In genomic region chr7:99797911-99798647, GRCm38 (mm10) we compare ENCODE assay signal across 9 mouse cellular contexts. TPM values are rescaled to one million over a fixed set of nuclear protein-coding genes. Genes with fewer than 3 reads are reported as not detected.
A peak's percentile ranks its signal among the peaks of the same experiment; 100 is the strongest.
DNase-seq lines count a peak whose midpoint lies in the region; ATAC-seq and TF ChIP-seq lines count a peak whose summit lies in the region.
"Had no signal": no experiment of that assay in that cellular context is flagged by ENCODE, and none has a peak within 500 bp of the region (broad histone marks: within the 10 kb centered on the region; RNA-seq: fewer than 3 reads in every experiment).

No protein-coding gene starts in this region.

- no peak overlapping the region for H3K9ac ChIP-seq in forebrain, postnatal 0 days
- H3K9ac ChIP-seq in lung, embryonic 16.5 days (ENCODE audit: low read length): no peak overlapping the region

- no peak overlapping the region for H3K4me3 ChIP-seq in forebrain, postnatal 0 days (ENCODE audit: low read depth, low read length)
- H3K4me3 ChIP-seq in lung, embryonic 16.5 days (ENCODE audit: low read length): no peak overlapping the region

- H3K4me2 ChIP-seq in forebrain, postnatal 0 days (ENCODE audit: low read depth): no peak overlapping the region
- H3K4me2 ChIP-seq in lung, embryonic 16.5 days (ENCODE audit: low read depth, low read length): no peak overlapping the region

- no peaks in the 10 kb centered on the region for H3K4me1 ChIP-seq in forebrain, postnatal 0 days (ENCODE audit: insufficient read depth)
- H3K4me1 ChIP-seq in lung, embryonic 16.5 days (replicated peaks; ENCODE audit: control insufficient read depth, insufficient read depth, low read length): peaks cover 4% of the 10 kb centered on the region; the same call in 1 of the 2 replicates

- H3K27ac ChIP-seq in forebrain, postnatal 0 days (ENCODE audit: low read depth, low read length): no peak overlapping the region
- H3K27ac ChIP-seq in lung, embryonic 16.5 days (ENCODE audit: low read length): no peak overlapping the region

- ATAC-seq in cerebellum, adult (ENCODE audit: insufficient number of reproducible peaks, low FRiP score, low TSS enrichment): no peak
- ATAC-seq in forebrain, postnatal 0 days: peak; percentile 84
- ATAC-seq in lung, embryonic 16.5 days (ENCODE audit: low read depth): peak; percentile 66; the same call in 1 of the 2 replicates

- no peaks in the 10 kb centered on the region for H3K9me3 ChIP-seq in forebrain, postnatal 0 days (ENCODE audit: low read length)
- no peaks in the 10 kb centered on the region for H3K9me3 ChIP-seq in lung, embryonic 16.5 days (ENCODE audit: control insufficient read depth, low read length)

- peaks cover 4% of the 10 kb centered on the region; the same call in 1 of the 2 replicates for H3K27me3 ChIP-seq in forebrain, postnatal 0 days (ENCODE audit: insufficient read depth, low read length)
- 0 out of 2 replicates have a peak, but pooled peaks cover 2% of the 10 kb centered on the region for H3K27me3 ChIP-seq in lung, embryonic 16.5 days (ENCODE audit: control insufficient read depth, insufficient read depth, low read depth, low read length)

- TF ChIP-seq CTCF in forebrain, postnatal 0 days (IDR thresholded peaks at IDR 0.05; ENCODE audit: low read depth): peak; percentile 89

- 30% methylated on average over 6 of the region's 6 CpGs for WGBS in forebrain, postnatal 0 days
- WGBS in large intestine, adult 2 months: 35% methylated on average over 6 of the region's 6 CpGs
- 29% methylated on average over 6 of the region's 6 CpGs for WGBS in lung, embryonic 16.5 days

- no peaks in the 10 kb centered on the region for H3K36me3 ChIP-seq in forebrain, postnatal 0 days (ENCODE audit: insufficient read depth)
- no peaks in the 10 kb centered on the region for H3K36me3 ChIP-seq in lung, embryonic 16.5 days (ENCODE audit: control insufficient read depth, insufficient read depth, low read length)

- DNase-seq in cerebellum, adult 11 months: peak; percentile 50
- peak; percentile 59 to 74 for DNase-seq in CD8-positive naive resting alpha-beta T cell, adult 2 months (ENCODE audit: low read depth in 2 of 2, low spot score in 2 of 2)
- DNase-seq in cerebellum, adult 8-10 months: peak; percentile 75
- peak; percentile 94 for DNase-seq in forebrain, postnatal 0 days
- peak; percentile 50 for DNase-seq in large intestine, adult 2 months (ENCODE audit: low read depth, low spot score)
- peak; percentile 62 to 87 for DNase-seq in right cerebral cortex, adult 2 months (ENCODE audit: low spot score in 2 of 2)

RNA-seq across cellular contexts. Expression of gene Neu3, which starts 30.1 kb away (rescaled TPM):
- 2.2 and 2.3 TPM in 2 replicates for total RNA-seq in forebrain, postnatal 0 days (2014; rRNA removed)
- 0.65 and 1.5 TPM in 2 replicates for polyA plus RNA-seq in forebrain, postnatal 0 days (2015; fragmentation: Nextera tagmentation; extraction: Ambion mirVana)
- polyA plus RNA-seq in large intestine, adult 2 months (2012; rRNA removed): 1.1 and 2.2 TPM in 2 replicates
- 6.8 and 9.0 TPM in 2 replicates for polyA plus RNA-seq in lung, embryonic 16.5 days (2015; fragmentation: Nextera tagmentation; extraction: Ambion mirVana)

RNA-seq across cellular contexts. Expression of gene Olfr521, which starts 34.8 kb away (rescaled TPM):
- not detected in 2 replicates for total RNA-seq in forebrain, postnatal 0 days (2014; rRNA removed)
- not detected in 2 replicates for polyA plus RNA-seq in forebrain, postnatal 0 days (2015; fragmentation: Nextera tagmentation; extraction: Ambion mirVana)
- not detected in 2 replicates for polyA plus RNA-seq in large intestine, adult 2 months (2012; rRNA removed)
- not detected in 2 replicates for polyA plus RNA-seq in lung, embryonic 16.5 days (2015; fragmentation: Nextera tagmentation; extraction: Ambion mirVana)
- polyA plus RNA-seq: stomach, embryonic 16.5 days had no signal
